Mouse (Mus musculus) thymus, adult 18-20 months (tissue): ENCODE measurements around the gene Hoxb5.

Experiments used
- DNase-seq, 2 experiments: peaks; one replicate each; pipeline ENCODE4 v3.0.0; 2022; ENCODE audit warnings: mixed read lengths in 2 of 2

The Hoxb5 gene

GRCm38 (mm10) chr11:96304381-96305195 is 1.5 kb downstream of the Hoxb5 start:
- DNase-seq = no peak

- DNase-seq = no peak
Measured at GRCm38 (mm10) chr11:96305505-96306182, 2.5 kb downstream of the Hoxb5 start.

GRCm38 (mm10) chr11:96306183-96306907 is 3.2 kb downstream of the Hoxb5 start:
- DNase-seq = no peak

- no peak for DNase-seq
Measured at GRCm38 (mm10) chr11:96306908-96307269, 3.8 kb downstream of the Hoxb5 start.

- no peak for DNase-seq
Measured at GRCm38 (mm10) chr11:96308763-96309162, 5.6 kb downstream of the Hoxb5 start.

- no peak for DNase-seq
Measured at GRCm38 (mm10) chr11:96309288-96309687, 6.2 kb downstream of the Hoxb5 start.

GRCm38 (mm10) chr11:96310183-96310938 is 7.2 kb downstream of the Hoxb5 start:
- DNase-seq = no peak

- no peak for DNase-seq
Measured at GRCm38 (mm10) chr11:96311097-96311496, 8.0 kb downstream of the Hoxb5 start.

GRCm38 (mm10) chr11:96311520-96312417 is 8.6 kb downstream of the Hoxb5 start:
- peak in 1 of 2 experiments; percentile 38 for DNase-seq

GRCm38 (mm10) chr11:96313134-96313533 is 10.0 kb downstream of the Hoxb5 start:
- no peak for DNase-seq

GRCm38 (mm10) chr11:96313806-96314428 is 10.8 kb downstream of the Hoxb5 start:
- DNase-seq = no peak

GRCm38 (mm10) chr11:96314671-96315343 is 11.7 kb downstream of the Hoxb5 start:
- DNase-seq = no peak

- DNase-seq = no peak
Measured at GRCm38 (mm10) chr11:96315344-96315681, 12.2 kb downstream of the Hoxb5 start.

- no peak for DNase-seq
Measured at GRCm38 (mm10) chr11:96316696-96317607, 13.8 kb downstream of the Hoxb5 start.

GRCm38 (mm10) chr11:96317608-96318367 is 14.7 kb downstream of the Hoxb5 start, which contains the start of gene Hoxb4:
Hoxb4 (plus strand) TSS chr11:96318267.
- no peak for DNase-seq

GRCm38 (mm10) chr11:96318368-96319070 is 15.4 kb downstream of the Hoxb5 start:
- DNase-seq = peak; percentile 50 to 60

GRCm38 (mm10) chr11:96319071-96319902 is 16.2 kb downstream of the Hoxb5 start:
- no peak for DNase-seq
